Mouse (Mus musculus): ENCODE results near the gene Tln1. TPM values are rescaled to one million over a fixed set of nuclear protein-coding genes. Genes with fewer than 3 reads are reported as not detected.

Tln1 gene
- polyA plus RNA-seq, 2 experiments: 62.4 to 69.4 TPM

GRCm38 (mm10) chr4:43506074-43506473 is 56.4 kb downstream of the Tln1 start:
- H3K4me2 ChIP-seq (replicated peaks; ENCODE audit: low read depth, low read length, severe bottlenecking): no peak overlapping the region
- no peak overlapping the region for H3K4me3 ChIP-seq (replicated peaks; ENCODE audit: low read length)
- ATAC-seq (ENCODE audit: low FRiP score, low read depth): no peak
- H3K9ac ChIP-seq (ENCODE audit: low read depth, low read length, severe bottlenecking): no peak overlapping the region
- 84% methylated on average over 8 of the region's 8 CpGs for WGBS
- no peak overlapping the region for H3K27ac ChIP-seq (replicated peaks; ENCODE audit: low read depth, low read length)
- TF ChIP-seq POLR2A (IDR thresholded peaks at IDR 0.05; ENCODE audit: borderline replicate concordance, extremely low read depth, insufficient read depth, insufficient read length): no peak
- H3K9me3 ChIP-seq (ENCODE audit: control insufficient read depth, low read length): no peaks in the 10 kb centered on the region
- no peaks in the 10 kb centered on the region for H3K27me3 ChIP-seq (ENCODE audit: control insufficient read depth, insufficient read depth, low read length)
- peaks cover 29% of the 10 kb centered on the region for H3K4me1 ChIP-seq (ENCODE audit: control insufficient read depth, insufficient read depth, low read length)
- no peak for DNase-seq (ENCODE audit: low spot score)
- no peaks in the 10 kb centered on the region for H3K36me3 ChIP-seq (ENCODE audit: control insufficient read depth, insufficient read depth, low read length)

DNA sequence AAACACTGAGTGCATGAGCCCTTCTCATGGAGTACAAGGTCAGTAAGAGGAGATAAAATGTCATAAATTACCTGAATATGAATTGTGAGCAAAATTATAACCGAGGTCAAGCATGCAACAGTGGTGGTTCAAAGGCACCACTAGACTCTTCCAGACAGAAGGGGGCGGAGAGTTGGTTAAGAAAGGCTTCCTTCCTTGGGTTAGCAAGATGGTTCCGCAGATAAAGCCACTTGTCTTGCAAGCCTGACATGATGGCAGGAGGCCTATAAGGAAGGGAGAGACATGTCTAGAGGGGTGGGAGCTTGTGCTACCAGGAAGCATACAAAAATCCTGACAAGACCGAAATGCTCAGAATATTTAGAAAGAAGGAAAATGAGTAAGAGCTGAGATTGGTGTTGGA is 58.2 kb downstream of the Tln1 start:
- Histone ChIP-seq H3K4me2 (replicated peaks; ENCODE audit: low read depth, low read length, severe bottlenecking) (no peak overlapping the region), H3K4me1 (ENCODE audit: control insufficient read depth, insufficient read depth, low read length) (peaks cover 31% of the 10 kb centered on the region), H3K4me3 (replicated peaks; ENCODE audit: low read length) (no peak overlapping the region), H3K36me3 (ENCODE audit: control insufficient read depth, insufficient read depth, low read length) (no peaks in the 10 kb centered on the region), H3K27me3 (ENCODE audit: control insufficient read depth, insufficient read depth, low read length) (no peaks in the 10 kb centered on the region), H3K27ac (replicated peaks; ENCODE audit: low read depth, low read length) (no peak overlapping the region), H3K9me3 (ENCODE audit: control insufficient read depth, low read length) (no peaks in the 10 kb centered on the region), H3K9ac (ENCODE audit: low read depth, low read length, severe bottlenecking) (no peak overlapping the region)
- no peak for TF ChIP-seq POLR2A (IDR thresholded peaks at IDR 0.05; ENCODE audit: borderline replicate concordance, extremely low read depth, insufficient read depth, insufficient read length)
- DNase-seq (ENCODE audit: low spot score): no peak
- ATAC-seq (ENCODE audit: low FRiP score, low read depth): no peak
- 81% methylated on average over 4 of the region's 4 CpGs for WGBS

- ATAC-seq (ENCODE audit: low FRiP score, low read depth) (no peak), DNase-seq (ENCODE audit: low spot score) (no peak)
- Histone ChIP-seq H3K9me3 (ENCODE audit: control insufficient read depth, low read length) (no peaks in the 10 kb centered on the region), H3K4me1 (ENCODE audit: control insufficient read depth, insufficient read depth, low read length) (peaks cover 29% of the 10 kb centered on the region), H3K27me3 (ENCODE audit: control insufficient read depth, insufficient read depth, low read length) (no peaks in the 10 kb centered on the region), H3K4me3 (replicated peaks; ENCODE audit: low read length) (no peak overlapping the region), H3K9ac (ENCODE audit: low read depth, low read length, severe bottlenecking) (no peak overlapping the region), H3K36me3 (ENCODE audit: control insufficient read depth, insufficient read depth, low read length) (no peaks in the 10 kb centered on the region), H3K4me2 (replicated peaks; ENCODE audit: low read depth, low read length, severe bottlenecking) (no peak overlapping the region), H3K27ac (replicated peaks; ENCODE audit: low read depth, low read length) (no peak overlapping the region)
- WGBS: 83% methylated on average over 6 of the region's 6 CpGs
- TF ChIP-seq POLR2A (IDR thresholded peaks at IDR 0.05; ENCODE audit: borderline replicate concordance, extremely low read depth, insufficient read depth, insufficient read length): no peak
Observed at GRCm38 (mm10) chr4:43503506-43503905, 59.0 kb downstream of the Tln1 start.

- no peak for ATAC-seq (ENCODE audit: low FRiP score, low read depth)
- Histone ChIP-seq H3K36me3 (ENCODE audit: control insufficient read depth, insufficient read depth, low read length) (no peaks in the 10 kb centered on the region), H3K4me3 (replicated peaks; ENCODE audit: low read length) (no peak overlapping the region), H3K9me3 (ENCODE audit: control insufficient read depth, low read length) (no peaks in the 10 kb centered on the region), H3K27me3 (ENCODE audit: control insufficient read depth, insufficient read depth, low read length) (no peaks in the 10 kb centered on the region), H3K27ac (replicated peaks; ENCODE audit: low read depth, low read length) (no peak overlapping the region), H3K4me2 (replicated peaks; ENCODE audit: low read depth, low read length, severe bottlenecking) (no peak overlapping the region), H3K4me1 (ENCODE audit: control insufficient read depth, insufficient read depth, low read length) (peaks cover 29% of the 10 kb centered on the region), H3K9ac (ENCODE audit: low read depth, low read length, severe bottlenecking) (no peak overlapping the region)
- DNase-seq (ENCODE audit: low spot score): no peak
- TF ChIP-seq POLR2A (IDR thresholded peaks at IDR 0.05; ENCODE audit: borderline replicate concordance, extremely low read depth, insufficient read depth, insufficient read length): no peak
- 83% methylated on average over 2 of the region's 2 CpGs for WGBS
Observed at GRCm38 (mm10) chr4:43503041-43503440, 59.5 kb downstream of the Tln1 start.

- peak; percentile 70; the same call in 1 of the 2 replicates for TF ChIP-seq POLR2A (IDR thresholded peaks at IDR 0.05; ENCODE audit: borderline replicate concordance, extremely low read depth, insufficient read depth, insufficient read length)
- Histone ChIP-seq H3K4me2 (replicated peaks; ENCODE audit: low read depth, low read length, severe bottlenecking) (peak within 1 kb of the TSS; percentile 68), H3K4me1 (ENCODE audit: control insufficient read depth, insufficient read depth, low read length) (peaks cover 29% of the 10 kb centered on the region), H3K9ac (ENCODE audit: low read depth, low read length, severe bottlenecking) (peak within 1 kb of the TSS; percentile 55), H3K27ac (replicated peaks; ENCODE audit: low read depth, low read length) (no peak within 1 kb of the TSS), H3K9me3 (ENCODE audit: control insufficient read depth, low read length) (no peaks in the 10 kb centered on the region), H3K36me3 (ENCODE audit: control insufficient read depth, insufficient read depth, low read length) (peaks cover 26% of the 10 kb centered on the region), H3K4me3 (replicated peaks; ENCODE audit: low read length) (peak within 1 kb of the TSS; percentile 56), H3K27me3 (ENCODE audit: control insufficient read depth, insufficient read depth, low read length) (no peaks in the 10 kb centered on the region)
- ATAC-seq (ENCODE audit: low FRiP score, low read depth) (peak; percentile 80), DNase-seq (ENCODE audit: low spot score) (peak; percentile 88)
- WGBS: 6% methylated on average over 50 of the region's 50 CpGs
Observed at GRCm38 (mm10) chr4:43499407-43500333, 62.8 kb downstream of the Tln1 start, which contains the start of gene Arhgef39. TSS of gene Arhgef39 (minus strand) at chr4:43499695.
